ENCODE assay signal across 8 mouse cellular contexts in the genomic region with DNA sequence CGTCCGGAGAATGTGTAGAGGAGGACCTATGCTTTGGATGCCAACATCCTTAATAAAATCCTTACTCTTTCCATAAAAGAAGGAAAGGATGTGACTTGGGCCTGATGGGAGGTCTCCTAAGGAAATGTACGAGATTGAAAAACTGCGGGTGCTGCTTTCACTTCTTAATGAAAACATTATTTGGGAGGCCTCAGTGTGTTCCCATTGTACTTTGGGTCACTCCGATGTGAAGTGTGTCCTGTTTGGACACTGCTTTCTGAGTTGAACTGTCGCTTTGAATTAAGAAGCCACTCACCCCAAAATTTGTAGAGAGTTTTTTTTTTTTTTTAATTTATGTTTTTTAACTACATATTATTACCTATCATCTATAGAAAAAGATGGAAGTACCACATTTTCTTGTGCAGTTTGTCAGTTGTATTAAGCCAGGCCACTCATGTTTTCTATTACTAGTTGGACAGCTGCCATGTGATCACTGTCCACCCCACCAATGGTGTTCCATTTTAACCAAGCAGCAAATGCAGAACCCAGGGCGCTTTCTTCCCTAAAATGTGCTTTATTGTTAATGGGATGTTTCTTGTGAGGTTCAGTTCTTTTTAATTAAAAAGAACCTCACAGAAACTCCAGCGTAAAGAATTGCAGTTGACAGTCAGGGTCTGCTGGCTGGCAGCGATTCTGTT. TPM values are rescaled to one million over a fixed set of nuclear protein-coding genes. Genes with fewer than 3 reads are reported as not detected.
DNase-seq lines count a peak whose midpoint lies in the region; ATAC-seq and TF ChIP-seq lines count a peak whose summit lies in the region.

No protein-coding gene starts in this region.

- no peaks in the 10 kb centered on the region for H3K79me2 ChIP-seq in heart, adult 2 months (replicated peaks; ENCODE audit: control insufficient read depth, insufficient read depth, low read length)

- H3K36me3 ChIP-seq in heart, adult 2 months (ENCODE audit: control insufficient read depth, insufficient read depth, low read length) = no peaks in the 10 kb centered on the region
- no peaks in the 10 kb centered on the region for H3K36me3 ChIP-seq in forebrain, postnatal 0 days (ENCODE audit: insufficient read depth)
- H3K36me3 ChIP-seq in liver, embryonic 12.5 days = no peaks in the 10 kb centered on the region
- no peaks in the 10 kb centered on the region for H3K36me3 ChIP-seq in stomach, embryonic 15.5 days

- no peak for ATAC-seq in forebrain, postnatal 0 days
- ATAC-seq in liver, embryonic 12.5 days = no peak
- no peak for ATAC-seq in stomach, embryonic 15.5 days (ENCODE audit: insufficient read depth, low FRiP score, low read depth)

- intact Hi-C loops in heart, adult 2 months (cut with DNase I) = no loop called here
- intact Hi-C loops in heart, postnatal 36 days (cut with DNase I) = loop anchor here (5.0 kb wide), 1 partner anchor 77 kb away; a partner anchor contains a TSS

- no peaks in the 10 kb centered on the region for H3K9me3 ChIP-seq in forebrain, postnatal 0 days (ENCODE audit: low read length)
- no peaks in the 10 kb centered on the region for H3K9me3 ChIP-seq in liver, embryonic 12.5 days (replicated peaks)
- H3K9me3 ChIP-seq in stomach, embryonic 15.5 days = no peaks in the 10 kb centered on the region

- peak overlapping the region; percentile 89 for H3K9ac ChIP-seq in heart, adult 2 months (ENCODE audit: low read depth, low read length)
- H3K9ac ChIP-seq in forebrain, postnatal 0 days = peak overlapping the region; percentile 55
- peak overlapping the region; percentile 74 for H3K9ac ChIP-seq in liver, embryonic 12.5 days
- peak overlapping the region; percentile 22 for H3K9ac ChIP-seq in stomach, embryonic 15.5 days

- H3K27me3 ChIP-seq in heart, adult 2 months (ENCODE audit: control insufficient read depth, insufficient read depth, low read length) = no peaks in the 10 kb centered on the region
- H3K27me3 ChIP-seq in forebrain, postnatal 0 days (ENCODE audit: insufficient read depth, low read length) = no peaks in the 10 kb centered on the region
- no peaks in the 10 kb centered on the region for H3K27me3 ChIP-seq in liver, embryonic 12.5 days (replicated peaks)
- H3K27me3 ChIP-seq in stomach, embryonic 15.5 days (replicated peaks) = no peaks in the 10 kb centered on the region

- no peak for DNase-seq in heart, adult 2 months
- DNase-seq in heart, postnatal 36 days = no peak
- DNase-seq in MN1 (ENCODE audit: low spot score) = peak; percentile 36
- no peak for DNase-seq in forebrain, postnatal 0 days
- DNase-seq in urinary bladder, postnatal 4 days (ENCODE audit: low spot score in 2 of 2) = no peak
- no peak for DNase-seq in layer of hippocampus, adult 18-20 months (ENCODE audit: low spot score in 2 of 2)

- no peak for TF ChIP-seq CTCF in heart, adult 2 months (IDR thresholded peaks at IDR 0.05)
- TF ChIP-seq CTCF in forebrain, postnatal 0 days (IDR thresholded peaks at IDR 0.05; ENCODE audit: low read depth) = no peak

- 27% methylated on average over 9 of the region's 9 CpGs for WGBS in heart, adult 2 months
- 6% methylated on average over 9 of the region's 9 CpGs for WGBS in forebrain, postnatal 0 days
- 36% methylated on average over 9 of the region's 9 CpGs for WGBS in liver, embryonic 12.5 days (ENCODE audit: insufficient replicate concordance)
- 27% methylated on average over 9 of the region's 9 CpGs for WGBS in stomach, embryonic 15.5 days

- H3K27ac ChIP-seq in heart, adult 2 months = peak overlapping the region; percentile 56
- H3K27ac ChIP-seq in forebrain, postnatal 0 days (ENCODE audit: low read depth, low read length) = peak overlapping the region; percentile 76
- H3K27ac ChIP-seq in liver, embryonic 12.5 days = peak overlapping the region; percentile 31; the same call in 1 of the 2 replicates
- H3K27ac ChIP-seq in stomach, embryonic 15.5 days = peak overlapping the region; percentile 78; the same call in 1 of the 2 replicates

- peak overlapping the region; percentile 53 for H3K4me2 ChIP-seq in forebrain, postnatal 0 days (ENCODE audit: low read depth)
- H3K4me2 ChIP-seq in liver, embryonic 12.5 days = peak overlapping the region; percentile 91
- H3K4me2 ChIP-seq in stomach, embryonic 15.5 days = peak overlapping the region; percentile 57

- H3K4me1 ChIP-seq in heart, adult 2 months (ENCODE audit: control insufficient read depth, insufficient read depth, low read length) = no peaks in the 10 kb centered on the region; the same call in 1 of the 2 replicates
- no peaks in the 10 kb centered on the region for H3K4me1 ChIP-seq in forebrain, postnatal 0 days (ENCODE audit: insufficient read depth)
- no peaks in the 10 kb centered on the region for H3K4me1 ChIP-seq in liver, embryonic 12.5 days
- no peaks in the 10 kb centered on the region for H3K4me1 ChIP-seq in stomach, embryonic 15.5 days

- TF ChIP-seq EP300 in heart, adult 2 months (IDR thresholded peaks at IDR 0.05; ENCODE audit: insufficient read depth, low read depth, low read length) = no peak

- H3K4me3 ChIP-seq in heart, adult 2 months = peak overlapping the region; percentile 62
- peak overlapping the region; percentile 60 for H3K4me3 ChIP-seq in forebrain, postnatal 0 days (ENCODE audit: low read depth, low read length)
- H3K4me3 ChIP-seq in liver, embryonic 12.5 days = peak overlapping the region; percentile 74
- H3K4me3 ChIP-seq in stomach, embryonic 15.5 days (replicated peaks) = peak overlapping the region; percentile 58

- no peak for TF ChIP-seq POLR2A in heart, adult 2 months (IDR thresholded peaks at IDR 0.05; ENCODE audit: insufficient read depth, low read depth, low read length)

RNA-seq across cellular contexts. Expression of a gene that starts 29.2 kb away (rescaled TPM):
- under 1 TPM; 0.30 to 0.47 TPM for total RNA-seq in heart, adult 2 months (2021)
- 0.18 and 0.38 TPM in 2 replicates for polyA plus RNA-seq in heart, adult 2 months (2012; rRNA removed)
- total RNA-seq in heart, postnatal 36 days (2021) = under 1 TPM; 0.46 to 0.67 TPM
- 4.3 and 4.6 TPM in 2 replicates for total RNA-seq in forebrain, postnatal 0 days (2014; rRNA removed)
- 2.1 and 2.3 TPM in 2 replicates for polyA plus RNA-seq in forebrain, postnatal 0 days (2015; fragmentation: Nextera tagmentation; extraction: Ambion mirVana)
- polyA plus RNA-seq in liver, embryonic 12.5 days (2016; fragmentation: Nextera tagmentation; extraction: Ambion mirVana) = 0.20 and 0.24 TPM in 2 replicates
- 1.6 and 1.7 TPM in 2 replicates for polyA plus RNA-seq in stomach, embryonic 15.5 days (2015; fragmentation: Nextera tagmentation; extraction: Ambion mirVana)
- total RNA-seq in layer of hippocampus, adult 18-20 months (2021) = 10 to 100 TPM; 15.5 to 16.2 TPM

RNA-seq across cellular contexts. Expression of a gene that starts 42.3 kb away (rescaled TPM):
- total RNA-seq in heart, adult 2 months (2021) = under 1 TPM; 0.23 to 0.26 TPM
- 0.35 and 0.45 TPM in 2 replicates for polyA plus RNA-seq in heart, adult 2 months (2012; rRNA removed)
- under 1 TPM; 0.31 to 0.33 TPM for total RNA-seq in heart, postnatal 36 days (2021)
- 12.9 and 15.4 TPM in 2 replicates for total RNA-seq in forebrain, postnatal 0 days (2014; rRNA removed)
- polyA plus RNA-seq in forebrain, postnatal 0 days (2015; fragmentation: Nextera tagmentation; extraction: Ambion mirVana) = 18.0 and 20.2 TPM in 2 replicates
- 0.10 TPM in 1 of 2 replicates, not detected in the other for polyA plus RNA-seq in liver, embryonic 12.5 days (2016; fragmentation: Nextera tagmentation; extraction: Ambion mirVana)
- polyA plus RNA-seq in stomach, embryonic 15.5 days (2015; fragmentation: Nextera tagmentation; extraction: Ambion mirVana) = 1.0 and 1.6 TPM in 2 replicates
- 10 to 100 TPM; 59.1 to 60.8 TPM for total RNA-seq in layer of hippocampus, adult 18-20 months (2021)

Comparison
In these comparisons a context has a peak if more than half of its experiments do, and no peak if none do; other contexts are left out.
1. H3K9ac ChIP-seq: peak in every context shown above with its lines; median percentile 89 in heart, adult 2 months; 74 in liver, embryonic 12.5 days; 55 in forebrain, postnatal 0 days; 22 in stomach, embryonic 15.5 days.
2. RNA of a gene that starts 42.3 kb away (total RNA-seq): 59.1 to 60.8 TPM in layer of hippocampus, adult 18-20 months and 12.9 to 15.4 TPM in forebrain, postnatal 0 days; 0.31 to 0.33 TPM in heart, postnatal 36 days and 0.23 to 0.26 TPM in heart, adult 2 months; every median in the first group is over 10 times any median in the second.
3. Peak in every context shown above with its lines, with median percentiles within 50 percentile points of each other: H3K27ac ChIP-seq, H3K4me3 ChIP-seq and H3K4me2 ChIP-seq.